11 mouse cellular contexts compared by ENCODE assay signal in genomic region chr1:20906128-20906515, GRCm38 (mm10). TPM values are rescaled to one million over a fixed set of nuclear protein-coding genes. Genes with fewer than 3 reads are reported as not detected.
DNase-seq lines count a peak whose midpoint lies in the region; ATAC-seq and TF ChIP-seq lines count a peak whose summit lies in the region.
"Had no signal": no experiment of that assay in that cellular context is flagged by ENCODE, and none has a peak within 500 bp of the region (broad histone marks: within the 10 kb centered on the region; RNA-seq: fewer than 3 reads in every experiment).

No protein-coding gene starts in this region.

- TF ChIP-seq CTCF in thymus, adult 2 months (IDR thresholded peaks at IDR 0.05; ENCODE audit: borderline replicate concordance, control insufficient read depth, extremely low read depth, insufficient read depth, low read length, poor library complexity): no peak

- H3K36me3 ChIP-seq in thymus, adult 2 months (ENCODE audit: control insufficient read depth, insufficient read depth, low read length): no peaks in the 10 kb centered on the region
- H3K36me3 ChIP-seq: heart, embryonic 15.5 days; limb, embryonic 13.5 days; midbrain, embryonic 12.5 days had no signal

- intact Hi-C loops in heart, postnatal 10 days (cut with DNase I): no loop called here

- 96% methylated on average over 9 of the region's 9 CpGs for WGBS in thymus, adult 2 months

- no peak overlapping the region for H3K4me3 ChIP-seq in thymus, adult 2 months (ENCODE audit: control insufficient read depth, insufficient read depth, low read length)
- H3K4me3 ChIP-seq: heart, embryonic 15.5 days; limb, embryonic 13.5 days; midbrain, embryonic 12.5 days had no signal

- no peaks in the 10 kb centered on the region for H3K27me3 ChIP-seq in thymus, adult 2 months (ENCODE audit: control insufficient read depth, insufficient read depth, low read length)
- H3K27me3 ChIP-seq: heart, embryonic 15.5 days; limb, embryonic 13.5 days; midbrain, embryonic 12.5 days had no signal

- ATAC-seq in cerebellum, adult (ENCODE audit: insufficient number of reproducible peaks, low FRiP score, low TSS enrichment): 0 out of 2 replicates have a peak, but pooled peaks have one; percentile 16

- DNase-seq in cerebellum, adult 11 months: no peak
- peak; percentile 70 to 81 for DNase-seq in frontal cortex, postnatal 14 days (ENCODE audit: low spot score in 2 of 2)
- peak; percentile 83 to 84 for DNase-seq in left cerebral cortex, adult 18-20 months (ENCODE audit: low spot score in 2 of 2)
- peak; percentile 90 for DNase-seq in right cerebral cortex, adult 18-20 months
- no peak for DNase-seq in gastrocnemius, adult 8-10 months (ENCODE audit: low spot score in 2 of 2)
- no peak for DNase-seq in heart, postnatal 10 days
- DNase-seq in thymus, adult 2 months: no peak

- H3K27ac ChIP-seq in thymus, adult 2 months (ENCODE audit: control insufficient read depth, insufficient read depth, low read length): no peak overlapping the region
- H3K27ac ChIP-seq: heart, embryonic 15.5 days; limb, embryonic 13.5 days; midbrain, embryonic 12.5 days had no signal

- H3K4me1 ChIP-seq in thymus, adult 2 months (replicated peaks; ENCODE audit: control insufficient read depth, insufficient read depth, low read length): no peaks in the 10 kb centered on the region
- H3K4me1 ChIP-seq: heart, embryonic 15.5 days; limb, embryonic 13.5 days had no signal

- no peak for TF ChIP-seq POLR2A in thymus, adult 2 months (IDR thresholded peaks at IDR 0.05; ENCODE audit: control insufficient read depth, extremely low read depth, insufficient read depth, low read length, poor library complexity)

RNA-seq across cellular contexts. Expression of gene Paqr8, which starts 15.7 kb away (rescaled TPM):
- total RNA-seq in left cerebral cortex, adult 18-20 months (2021): 100 to 1,000 TPM; 110 to 114 TPM
- under 1 TPM; 0.58 to 0.92 (median 0.79) TPM for total RNA-seq in gastrocnemius, adult 8-10 months (2022)
- 1 to 10 TPM; 2.6 to 2.9 TPM for total RNA-seq in heart, postnatal 10 days (2021)
- 9.6 and 10.6 TPM in 2 replicates for polyA plus RNA-seq in thymus, adult 2 months (2012; rRNA removed)

RNA-seq across cellular contexts. Expression of gene Efhc1, which starts 45.3 kb away (rescaled TPM):
- total RNA-seq in left cerebral cortex, adult 18-20 months (2021): under 1 TPM; 0.61 to 0.93 TPM
- under 1 TPM in 3 of 4 experiments, not detected in 1; 0.12 to 0.29 (median 0.13) TPM for total RNA-seq in gastrocnemius, adult 8-10 months (2022)
- total RNA-seq in heart, postnatal 10 days (2021): 1 to 10 TPM; 1.0 to 1.2 TPM
- 0.55 and 2.6 TPM in 2 replicates for polyA plus RNA-seq in thymus, adult 2 months (2012; rRNA removed)

Comparison
In these comparisons a context has a peak if more than half of its experiments do, and no peak if none do; other contexts are left out.
1. DNase-seq: peak in frontal cortex, postnatal 14 days (2 of 2), left cerebral cortex, adult 18-20 months (2 of 2) and right cerebral cortex, adult 18-20 months (single experiment); none in cerebellum, adult 11 months (single experiment), gastrocnemius, adult 8-10 months (0 of 2), heart, postnatal 10 days (0 of 2) and thymus, adult 2 months (single experiment).
2. RNA of gene Paqr8, which starts 15.7 kb away (total RNA-seq): 110 to 114 TPM in left cerebral cortex, adult 18-20 months; 2.6 to 2.9 TPM in heart, postnatal 10 days and 0.58 to 0.92 TPM in gastrocnemius, adult 8-10 months; every median in the first group is over 10 times any median in the second.